Mouse (Mus musculus) heart, postnatal 0 days (tissue): ENCODE measurements around the gene Cnga2.

Experiments used
- CTCF ChIP-seq: IDR thresholded peaks from 2 replicates; pipeline ENCODE4 v1.5.1; 2016; ENCODE audit warnings: antibody characterized with exemption, control low read depth, low read depth
- EP300 ChIP-seq: IDR thresholded peaks from 2 replicates; pipeline ENCODE4 v1.6.1; 2016; ENCODE audit warnings: antibody characterized with exemption, low read depth

- no peak for TF ChIP-seq CTCF
- no peak for TF ChIP-seq EP300
These were observed 20.3 kb upstream of the Cnga2 start for GRCm38 (mm10) chrX:71971325-71971724.
